Mouse (Mus musculus) testis, adult 2 months (tissue): ENCODE measurements around the gene March1. TPM values are rescaled to one million over a fixed set of nuclear protein-coding genes. Genes with fewer than 3 reads are reported as not detected.

ENCODE experiments used
- H3K27ac ChIP-seq: fragments of 200-500 bp; 2 replicates; pipeline ENCODE4 v1.5.1; 2012; ENCODE audit warnings: low read depth, low read length; ENCODE audit not compliant: control insufficient read depth, insufficient read depth
- H3K27me3 ChIP-seq: fragments of 200-500 bp; 2 replicates; pipeline ENCODE4 v1.6.1; 2012; ENCODE audit warnings: mild to moderate bottlenecking, low read length, moderate library complexity; ENCODE audit not compliant: control insufficient read depth, insufficient read depth
- H3K36me3 ChIP-seq: fragments of 200-500 bp; 2 replicates; pipeline ENCODE4 v1.6.1; 2012; ENCODE audit warnings: mild to moderate bottlenecking, low read length; ENCODE audit not compliant: control insufficient read depth, insufficient read depth
- H3K4me1 ChIP-seq: fragments of 200-500 bp; 2 replicates; pipeline ENCODE4 v1.6.1; 2012; ENCODE audit warnings: low read length; ENCODE audit not compliant: control insufficient read depth, insufficient read depth
- H3K4me3 ChIP-seq: fragments of 200-500 bp; 2 replicates; pipeline ENCODE4 v1.5.1; 2012; ENCODE audit warnings: low read depth, mild to moderate bottlenecking, low read length, moderate library complexity, mixed read lengths; ENCODE audit not compliant: control insufficient read depth
- CTCF ChIP-seq: fragments of 200-500 bp; IDR thresholded peaks from 2 replicates; pipeline ENCODE4 v1.5.1; 2012; ENCODE audit warnings: low read depth, mild to moderate bottlenecking, inconsistent platforms, low read length, moderate library complexity; ENCODE audit not compliant: control insufficient read depth, insufficient read depth, insufficient replicate concordance
- POLR2A ChIP-seq: fragments of 200-500 bp; IDR thresholded peaks from 2 replicates; pipeline ENCODE4 v1.6.1; 2012; ENCODE audit warnings: low read depth, mild to moderate bottlenecking, inconsistent platforms, low read length, moderate library complexity; ENCODE audit not compliant: control insufficient read depth
- polyA plus RNA-seq: library from polyadenylated mRNA; depleted of rRNA; stranded (reverse); fragments of >200 nt; gene quantifications from 2 replicates; pipeline ENCODE4 v1.2.3, GENCODE M21; 2012

March1 gene
- polyA plus RNA-seq, 1 experiment, result 0.07 TPM

DNA sequence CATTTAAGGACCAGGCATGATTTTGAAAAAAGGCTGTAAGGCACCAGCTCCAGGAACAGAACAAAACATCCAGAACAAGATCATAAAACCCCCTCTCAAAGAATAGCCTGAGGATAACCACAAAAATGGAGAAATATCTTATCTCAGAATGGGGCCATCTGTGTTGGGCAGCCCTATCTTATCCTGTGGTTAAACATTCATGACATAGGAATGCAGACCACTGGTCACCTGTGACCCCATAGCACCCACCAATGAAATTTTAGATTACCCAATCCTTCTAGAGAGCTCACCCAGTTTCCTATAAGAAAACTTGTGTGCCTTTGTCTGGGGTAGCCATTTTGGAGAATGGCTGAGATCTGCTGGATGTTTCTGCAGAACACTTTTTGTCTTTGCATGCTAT lies 902.9 kb downstream of the March1 start:
- no peak overlapping the region for H3K27ac ChIP-seq

More for the DNA sequence above, 902.9 kb downstream of the March1 start:
- Histone ChIP-seq H3K36me3 (no peaks in the 10 kb centered on the region), H3K27me3 (no peaks in the 10 kb centered on the region), H3K4me1 (no peaks in the 10 kb centered on the region), H3K4me3 (no peak overlapping the region)
- TF ChIP-seq POLR2A, result no peak
- TF ChIP-seq CTCF, result no peak
